Mouse (Mus musculus): ENCODE results near the gene Tnfrsf1a.

The Tnfrsf1a gene

DNA sequence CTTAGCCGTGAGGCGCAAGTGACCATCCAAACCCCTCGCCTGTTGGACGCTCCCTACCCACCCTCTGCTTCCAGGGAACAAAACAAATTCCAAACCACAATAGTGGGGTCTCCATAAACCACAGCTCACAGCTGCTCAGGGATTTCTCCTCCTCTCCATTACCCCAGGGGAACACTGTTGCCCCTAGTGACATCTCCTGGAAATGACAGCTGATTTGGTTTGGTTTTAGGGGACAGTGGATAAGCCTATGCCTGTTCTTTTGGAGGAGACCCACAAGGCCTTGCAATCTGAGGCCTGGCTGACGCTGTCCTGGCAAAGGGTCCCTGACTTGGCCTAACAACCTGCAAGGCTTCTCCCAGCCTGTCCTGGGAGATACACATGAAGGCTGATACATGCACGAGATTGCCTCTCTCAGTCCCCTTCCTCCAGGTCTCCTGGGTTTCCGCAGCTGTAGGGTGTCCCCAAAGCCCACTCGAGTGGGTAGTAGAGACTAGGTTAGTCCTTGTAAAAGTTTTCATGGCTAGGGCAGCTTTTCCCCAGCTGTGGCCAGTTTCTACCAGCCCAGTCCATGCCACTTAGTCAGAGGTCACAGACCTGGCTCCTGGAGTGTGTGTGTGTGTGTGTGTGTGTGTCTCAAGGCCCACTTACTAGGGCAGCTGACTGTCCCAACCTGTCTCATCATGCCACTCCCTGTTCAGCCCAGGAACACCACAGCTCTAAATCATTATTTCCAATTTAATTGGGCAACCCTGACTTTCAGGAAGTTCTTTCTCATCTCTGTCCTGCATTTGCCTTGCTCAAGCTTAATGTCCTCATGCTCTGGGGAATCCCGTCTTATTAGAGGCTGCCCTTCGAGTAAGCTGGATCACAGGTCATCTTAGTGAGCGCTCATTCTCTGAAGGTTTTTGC lies 36.2 kb downstream of the Tnfrsf1a start:
- DNase-seq (ENCODE audit: low spot score): no peak

- no peak for DNase-seq (ENCODE audit: low spot score)
Observed at GRCm38 (mm10) chr6:125386080-125386479, 36.9 kb downstream of the Tnfrsf1a start.

DNA sequence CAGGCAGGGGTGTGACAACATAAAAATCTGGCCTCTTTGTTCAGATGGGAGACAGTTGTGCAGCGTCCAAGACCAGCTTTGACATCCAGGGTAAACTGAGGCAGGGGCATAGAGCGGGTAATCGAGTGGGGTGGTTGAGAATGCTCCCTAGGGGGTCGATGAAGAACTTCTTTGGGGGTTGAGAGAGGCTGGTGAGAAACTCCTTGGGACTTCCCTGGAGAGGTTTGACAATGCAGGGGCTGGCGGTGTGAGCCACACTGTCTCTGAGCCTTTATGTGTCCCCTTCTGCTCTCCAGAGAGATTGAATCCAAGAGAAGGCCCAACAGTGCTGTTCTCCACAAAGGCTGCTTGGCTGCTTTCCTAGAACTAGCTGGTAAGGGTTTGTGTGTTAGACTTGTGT lies 40.7 kb downstream of the Tnfrsf1a start:
- DNase-seq (ENCODE audit: low spot score): no peak

- DNase-seq (ENCODE audit: low spot score): no peak
Observed at GRCm38 (mm10) chr6:125405461-125406382, 56.6 kb downstream of the Tnfrsf1a start.

DNA sequence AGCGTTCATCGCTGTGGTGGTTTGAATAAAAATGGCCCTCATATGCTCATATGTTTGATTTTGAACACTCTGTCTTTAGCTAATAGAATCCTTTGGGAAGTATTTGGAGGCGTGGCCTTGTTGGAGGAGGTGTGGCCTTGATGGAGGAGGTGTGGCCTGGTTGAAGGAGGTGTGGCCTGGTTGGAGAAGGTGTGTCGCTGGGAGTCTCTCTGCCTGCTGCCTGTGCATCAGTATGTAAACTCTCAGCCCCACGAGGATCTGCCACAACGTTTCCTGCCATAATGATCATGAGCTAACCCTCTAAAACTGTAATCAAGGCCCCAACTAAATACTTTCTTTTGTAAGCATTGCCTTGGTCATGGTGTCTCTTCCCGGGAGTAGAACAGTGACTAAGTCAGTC lies 58.1 kb downstream of the Tnfrsf1a start:
- DNase-seq (ENCODE audit: low spot score): no peak

DNA sequence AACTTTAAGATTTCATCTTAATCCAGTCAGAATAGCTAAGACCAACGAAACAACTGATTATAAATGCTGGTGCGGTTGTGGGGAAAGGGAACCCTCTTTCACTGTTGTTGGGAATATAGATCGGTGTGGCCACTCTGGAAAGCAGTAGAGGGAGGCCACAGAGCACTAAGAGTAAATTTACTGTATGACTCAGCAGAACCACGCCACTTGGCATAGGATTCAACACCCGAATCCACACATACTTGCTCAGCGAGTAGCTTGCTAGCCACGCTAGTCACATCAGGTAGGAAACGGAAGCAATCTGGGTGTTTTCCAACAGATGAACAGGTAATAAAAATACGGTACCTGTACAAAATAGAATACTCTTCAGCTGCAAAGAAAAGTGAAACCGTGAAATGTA lies 58.5 kb downstream of the Tnfrsf1a start:
- DNase-seq (ENCODE audit: low spot score): no peak

- no peak for DNase-seq (ENCODE audit: low spot score)
Observed at GRCm38 (mm10) chr6:125410551-125410950, 61.4 kb downstream of the Tnfrsf1a start.

DNA sequence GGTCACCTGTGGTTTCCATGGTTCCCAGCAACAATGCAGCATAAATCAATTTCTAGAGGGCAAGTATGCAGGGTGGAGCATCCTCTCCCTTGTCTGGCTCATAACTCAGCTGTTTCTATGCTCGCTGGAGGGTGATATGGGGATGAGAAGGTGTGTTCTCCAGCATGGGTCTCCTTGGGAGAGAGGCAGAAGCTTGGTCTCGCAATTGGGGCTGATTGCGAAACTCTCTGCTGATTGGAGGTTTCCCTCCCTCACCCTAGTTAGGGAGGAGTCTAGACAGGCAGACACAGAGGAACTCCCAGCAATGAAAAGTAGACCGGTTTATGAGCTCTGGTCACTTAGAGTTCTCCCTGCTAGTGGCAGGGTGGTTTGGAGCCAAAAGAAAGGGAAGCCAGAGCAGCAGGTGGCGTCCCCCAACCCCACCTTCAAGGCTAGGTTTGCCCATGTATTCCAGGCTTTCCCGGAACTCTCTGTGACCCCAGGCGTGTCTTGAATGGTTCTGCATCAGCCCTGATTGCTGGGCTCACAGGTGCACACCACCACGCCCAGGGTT lies 61.9 kb downstream of the Tnfrsf1a start:
- DNase-seq (ENCODE audit: low spot score): no peak

DNA sequence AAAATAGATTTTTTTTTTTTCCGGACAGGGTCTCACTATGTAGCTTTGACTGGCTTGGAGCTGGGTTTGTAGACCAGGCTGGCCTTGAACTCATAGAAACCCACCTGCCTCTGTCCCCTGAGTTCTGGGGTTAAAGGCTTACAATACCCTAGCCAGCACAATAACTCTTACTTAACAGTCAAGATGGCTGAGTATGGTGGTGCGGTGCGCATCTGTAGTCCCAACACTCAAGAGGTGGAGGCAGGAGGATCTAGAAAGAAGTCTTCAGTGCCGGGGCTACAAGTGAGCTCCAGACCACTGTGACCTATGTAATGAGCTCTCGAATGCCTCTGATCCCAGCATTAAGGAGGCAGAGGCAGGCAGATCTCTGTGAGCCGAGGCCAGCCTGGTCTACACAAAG lies 62.5 kb downstream of the Tnfrsf1a start:
- DNase-seq (ENCODE audit: low spot score): no peak

Data from ovary, postnatal 10 days (tissue).